Mouse (Mus musculus): ENCODE results near the gene Ccdc124.
"Not testable (repeated sequence)": the region's sequence is repeated elsewhere in the genome, so short reads cannot be mapped to it uniquely, and the experiment has no call there.

The Ccdc124 gene

DNA sequence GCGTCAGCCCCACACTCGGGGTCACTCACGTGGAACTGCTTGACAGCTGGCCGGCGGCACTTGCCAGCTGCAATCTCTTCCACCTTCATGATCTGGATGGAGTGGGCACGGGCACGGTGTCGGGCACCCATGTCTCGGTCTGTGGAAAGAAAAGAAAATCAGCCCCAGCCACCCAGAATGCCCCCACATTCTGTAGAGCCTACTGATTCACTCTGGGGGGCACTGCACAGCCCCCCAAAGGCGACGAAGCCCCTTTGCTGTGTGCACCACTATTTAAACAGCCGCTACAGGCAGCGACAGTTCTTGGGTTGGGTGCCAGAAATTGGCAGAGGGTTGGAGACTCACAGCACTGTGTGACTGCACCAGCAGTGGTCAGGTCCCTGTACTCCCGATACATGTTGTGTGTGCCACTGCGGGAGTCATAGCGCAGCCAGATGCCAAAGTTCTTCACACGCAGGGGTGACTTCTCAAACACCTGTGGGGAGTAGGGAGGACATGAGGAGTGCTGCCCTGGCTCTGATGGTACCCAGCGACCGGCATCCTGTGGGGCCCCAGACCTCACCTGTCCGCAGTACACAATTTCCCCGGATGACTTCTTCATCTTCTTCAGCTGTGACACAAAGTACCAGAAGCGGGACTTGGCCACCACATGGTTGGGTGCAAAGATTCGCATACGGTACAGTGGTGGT lies 22.0 kb upstream of the Ccdc124 start:
- DNase-seq (ENCODE audit: low spot score in 2 of 2) = not testable (repeated sequence)

DNA sequence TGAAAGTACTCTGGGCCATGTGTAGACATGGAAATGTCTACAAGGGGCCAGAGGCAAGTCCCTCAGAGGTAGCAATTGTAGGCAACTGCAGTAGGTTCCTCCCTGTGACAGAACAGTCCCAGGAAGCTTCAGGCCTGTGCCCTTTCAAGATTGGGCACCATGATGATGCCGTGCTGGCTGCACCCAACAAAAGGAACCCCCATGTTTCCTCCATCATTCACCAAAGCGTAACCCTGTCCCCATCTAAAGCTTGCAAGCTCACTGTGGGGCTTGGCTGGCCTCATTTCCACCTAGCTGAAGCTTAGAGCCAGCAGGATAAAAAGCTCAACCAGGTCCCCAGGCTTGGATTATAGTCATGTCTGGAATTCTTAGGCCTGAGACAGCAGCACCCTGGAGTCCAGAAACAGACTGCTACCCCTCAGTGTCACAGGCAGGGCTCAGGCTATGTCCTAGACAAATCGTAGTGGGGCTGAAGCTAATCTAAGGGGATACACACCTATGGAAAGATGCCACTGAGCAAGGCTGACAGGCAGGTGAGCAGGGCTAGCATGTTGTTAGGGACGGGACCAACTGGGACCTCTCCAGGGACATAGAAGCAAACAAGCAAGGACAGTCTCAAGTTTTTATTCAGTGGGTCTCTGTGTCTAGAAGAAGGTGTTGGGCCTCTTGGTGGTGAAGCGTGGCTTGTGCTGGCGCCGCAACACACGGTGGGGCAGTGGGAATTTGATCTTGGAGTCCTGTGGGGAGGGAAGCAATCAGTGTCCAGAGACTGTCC lies 21.2 kb upstream of the Ccdc124 start:
- no peak for DNase-seq (ENCODE audit: low spot score in 2 of 2)

DNA sequence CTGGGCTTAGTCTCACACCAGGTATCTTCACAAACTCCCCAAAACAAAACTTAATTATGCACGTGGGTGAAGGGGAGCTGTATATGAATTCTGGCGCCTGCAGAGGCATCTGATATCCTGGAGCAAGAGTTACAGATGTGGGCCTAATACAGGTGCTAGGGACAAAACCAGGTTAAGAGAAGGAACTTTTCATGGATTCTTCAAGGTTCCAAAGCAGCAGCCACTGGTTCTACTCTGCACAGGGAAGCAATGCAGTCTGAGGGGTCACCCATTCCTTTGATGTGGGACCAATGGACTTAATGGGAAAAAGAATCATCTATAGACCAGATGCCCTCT lies 20.6 kb upstream of the Ccdc124 start:
- no peak for DNase-seq (ENCODE audit: low spot score in 2 of 2)

DNA sequence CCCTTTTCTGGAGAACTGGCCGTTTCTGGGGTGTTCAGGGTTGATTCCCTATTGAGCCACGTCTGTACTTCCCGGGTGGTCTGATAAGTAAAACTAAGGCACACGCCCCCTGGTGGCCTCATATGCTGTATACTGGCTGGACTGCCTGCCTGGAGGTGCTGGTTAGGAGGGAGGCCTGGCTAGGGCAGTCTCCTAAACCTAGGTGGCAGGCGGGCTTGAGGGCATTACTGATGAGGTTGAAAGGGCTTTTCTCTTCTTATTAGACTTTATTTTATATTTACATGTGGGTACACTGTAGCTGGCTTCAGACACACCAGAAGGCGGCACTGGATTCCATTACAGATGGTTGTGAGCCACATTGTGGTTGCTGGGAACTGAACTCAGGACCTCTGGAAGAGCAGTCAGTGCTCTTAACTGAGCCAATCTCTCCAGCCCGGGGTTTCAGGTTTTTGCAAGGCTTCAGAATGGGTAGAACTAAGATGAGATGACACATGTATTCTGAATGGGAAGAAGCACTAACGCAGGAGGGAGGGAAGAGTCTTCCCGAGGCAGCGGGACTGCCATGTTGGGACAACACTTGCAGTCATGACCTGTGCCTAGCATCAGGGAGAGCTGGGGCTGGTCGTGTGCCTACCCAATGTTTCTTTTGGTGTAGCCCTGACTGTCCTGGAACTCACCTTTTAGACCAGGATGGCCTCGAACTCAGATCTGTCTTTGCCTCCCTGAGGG lies 20.1 kb upstream of the Ccdc124 start:
- no peak for DNase-seq (ENCODE audit: low spot score in 2 of 2)

DNA sequence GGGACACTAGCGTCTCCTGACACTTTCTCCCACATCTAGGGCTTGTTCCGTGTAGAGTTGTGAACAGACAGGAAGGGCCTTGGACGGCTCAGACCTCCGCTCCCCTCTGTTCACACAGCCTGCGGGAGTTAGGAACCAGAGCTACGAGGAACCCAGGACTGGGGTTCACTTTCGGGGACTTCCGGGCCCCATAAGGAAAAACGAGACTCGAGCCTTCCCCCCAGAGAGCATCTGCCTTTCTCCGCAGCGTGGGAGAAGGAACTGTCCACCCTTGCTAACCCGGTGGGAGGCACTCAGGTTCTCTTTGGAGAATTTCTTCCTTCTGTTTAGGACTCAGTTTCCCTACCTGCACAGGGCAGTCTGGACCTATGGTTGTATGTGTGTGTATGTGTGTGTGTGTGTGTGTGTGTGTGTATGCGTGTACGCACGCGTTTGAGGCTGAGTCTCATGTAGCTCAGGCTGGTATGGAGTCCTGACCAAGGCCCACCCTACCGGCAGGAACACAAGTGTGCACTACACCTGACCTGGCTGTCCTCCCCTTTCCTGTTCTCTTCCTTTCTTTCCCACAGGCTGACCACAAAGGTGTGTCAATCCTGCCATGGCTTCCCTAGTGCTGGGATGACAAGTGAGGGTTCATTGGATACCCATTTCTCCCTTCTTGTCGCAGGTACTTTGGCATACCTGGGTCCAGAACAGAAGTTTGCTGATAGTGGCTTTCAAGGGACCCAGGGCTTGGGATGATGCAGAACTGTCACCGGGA lies 19.3 kb upstream of the Ccdc124 start:
- no peak for DNase-seq (ENCODE audit: low spot score in 2 of 2)

DNA sequence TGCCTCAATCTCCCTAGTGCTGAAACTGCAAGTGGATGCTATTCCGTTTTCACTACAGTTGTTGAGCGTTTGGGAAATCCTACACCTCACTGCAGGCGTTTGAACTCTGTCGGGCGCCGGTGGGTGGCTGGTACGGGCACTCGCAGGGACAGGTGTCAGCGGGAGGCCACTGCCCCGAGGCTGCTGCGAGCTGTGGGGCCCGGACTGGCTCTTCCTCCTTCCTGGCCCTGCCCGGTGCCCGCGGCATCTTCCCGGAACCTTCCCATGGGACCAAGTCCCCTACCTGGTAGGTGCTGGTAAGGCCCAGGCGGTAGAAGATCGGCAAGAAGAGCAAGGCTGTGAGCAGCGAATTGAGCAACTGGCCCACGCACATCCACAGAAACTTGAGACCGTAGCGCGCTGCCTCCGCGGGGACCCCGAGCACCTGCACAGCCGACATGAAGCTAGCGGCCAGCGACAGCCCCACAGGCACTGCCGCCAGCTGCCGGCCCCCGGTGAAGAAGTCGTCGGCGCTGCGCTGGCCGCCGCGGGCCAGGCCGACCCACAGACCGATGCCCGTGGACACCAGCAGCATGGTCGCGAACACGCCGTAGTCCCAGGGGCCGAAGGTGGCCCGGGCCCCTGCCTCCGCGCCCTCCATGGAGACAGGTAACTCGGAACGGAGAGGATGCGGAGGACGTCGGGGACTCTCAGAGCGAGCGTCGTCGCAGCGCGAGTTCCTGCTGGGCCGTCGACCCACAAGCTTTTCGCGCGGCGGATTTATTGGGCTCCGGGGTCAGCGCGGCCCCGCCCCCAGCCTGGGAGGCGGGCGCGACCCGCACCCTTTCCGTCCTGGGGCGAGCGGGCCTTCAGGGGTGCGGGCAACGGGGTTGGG lies 18.5 kb upstream of the Ccdc124 start, which contains the start of gene Slc5a5:
Slc5a5 (minus strand) TSS at position 736 of the 874 bp plus-strand sequence.
- no peak for DNase-seq (ENCODE audit: low spot score in 2 of 2)

DNA sequence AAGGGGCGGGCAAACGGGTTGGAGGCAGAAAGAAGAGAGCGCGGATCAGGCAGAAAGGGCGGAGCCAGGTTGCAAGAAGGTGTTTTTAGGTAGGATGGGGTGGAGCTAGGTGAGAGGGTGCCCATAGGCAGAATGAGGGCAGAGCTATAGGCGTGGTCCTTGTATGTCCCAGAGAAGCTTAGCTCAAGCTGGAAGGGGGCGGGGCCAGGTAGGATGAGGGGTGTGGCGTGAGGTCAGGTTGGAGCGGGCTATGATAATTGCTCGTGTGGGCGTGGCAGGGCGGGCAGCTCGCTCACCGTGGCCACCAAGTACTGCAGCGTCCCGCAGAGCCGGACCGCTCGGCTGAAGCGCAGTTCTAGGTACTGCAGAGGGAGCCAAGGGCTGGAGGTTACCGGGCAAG lies 17.6 kb upstream of the Ccdc124 start:
- DNase-seq (ENCODE audit: low spot score in 2 of 2) = peak; percentile 56 to 59

DNA sequence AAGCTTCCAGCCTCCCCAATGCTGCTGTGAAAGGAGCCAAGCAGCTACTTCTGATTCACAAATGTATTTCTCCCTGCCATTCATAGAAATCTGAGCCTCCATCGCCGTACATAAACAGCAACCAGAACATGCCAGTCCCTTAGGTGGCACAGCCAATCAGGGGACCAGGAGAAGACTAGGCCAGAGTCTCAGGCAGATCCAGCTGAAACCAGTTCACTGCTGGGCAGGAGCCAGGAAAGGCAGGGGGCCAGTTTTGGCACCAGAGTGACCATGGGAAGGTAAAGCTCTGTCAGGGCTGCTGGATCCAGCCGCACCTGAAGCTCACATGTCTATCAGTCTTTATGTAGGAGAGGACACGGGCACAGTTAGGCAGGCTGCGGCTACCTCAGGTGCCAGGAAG lies 16.9 kb upstream of the Ccdc124 start:
- DNase-seq (ENCODE audit: low spot score in 2 of 2) = no peak

DNA sequence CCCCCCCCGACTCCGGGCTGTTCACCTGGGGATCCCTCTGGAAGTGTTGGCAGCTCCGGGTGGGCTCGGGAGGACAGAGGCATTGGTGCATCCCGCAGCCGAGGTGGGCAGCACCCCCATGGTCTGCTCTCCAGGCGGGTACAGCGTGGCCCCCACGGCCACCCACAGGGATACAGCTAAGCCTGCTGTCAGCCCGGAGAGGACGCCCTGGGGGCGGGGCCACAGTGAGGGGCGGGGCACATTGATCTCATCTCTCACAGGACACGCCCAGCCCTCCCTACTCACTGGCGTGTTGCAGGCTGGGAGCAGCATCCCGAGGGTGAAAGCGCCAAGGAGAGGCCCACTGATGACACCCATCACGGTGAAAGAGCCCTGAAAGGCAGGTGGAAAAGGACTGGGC lies 13.9 kb upstream of the Ccdc124 start:
- DNase-seq (ENCODE audit: low spot score in 2 of 2) = no peak

DNA sequence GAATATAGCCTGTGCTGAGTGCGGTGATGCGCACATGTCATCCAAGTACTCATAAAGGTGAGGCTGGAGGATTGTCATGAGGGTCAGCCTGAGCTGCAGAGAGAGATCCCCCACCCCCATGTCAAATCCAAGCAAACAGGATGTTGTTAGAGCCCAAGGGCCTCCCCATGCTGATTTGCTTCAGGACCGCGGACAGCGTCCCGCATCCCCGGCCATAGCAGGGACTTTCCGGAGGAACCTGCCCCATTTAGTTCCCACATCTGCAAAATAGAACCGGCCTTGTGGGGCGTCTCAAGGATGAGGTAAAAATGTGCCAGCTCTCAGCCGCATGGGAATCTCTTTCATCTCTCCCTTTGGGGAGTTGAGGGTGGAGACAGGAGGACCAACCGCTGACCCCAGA lies 11.9 kb upstream of the Ccdc124 start:
- DNase-seq (ENCODE audit: low spot score in 2 of 2) = no peak

DNA sequence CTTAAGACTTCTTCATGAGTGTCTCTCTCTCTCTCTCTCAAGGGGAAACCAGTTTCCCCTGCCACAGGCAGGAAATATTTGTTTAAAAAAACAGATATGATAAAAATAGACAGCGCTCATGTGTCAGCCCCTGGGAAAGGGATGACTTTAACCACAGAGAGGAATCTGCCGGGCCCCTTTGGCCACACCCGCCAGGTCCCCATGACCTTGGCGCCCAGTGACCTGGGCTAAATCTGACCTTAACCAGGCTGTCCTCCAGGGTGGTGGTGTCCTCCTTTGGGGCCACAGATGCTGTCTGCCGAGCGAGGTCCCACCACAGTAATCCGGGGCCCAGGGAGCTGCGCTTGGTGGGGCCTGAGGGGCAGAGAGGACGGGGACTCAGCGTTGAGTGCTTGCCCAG lies 10.9 kb upstream of the Ccdc124 start:
- no peak for DNase-seq (ENCODE audit: low spot score in 2 of 2)

DNA sequence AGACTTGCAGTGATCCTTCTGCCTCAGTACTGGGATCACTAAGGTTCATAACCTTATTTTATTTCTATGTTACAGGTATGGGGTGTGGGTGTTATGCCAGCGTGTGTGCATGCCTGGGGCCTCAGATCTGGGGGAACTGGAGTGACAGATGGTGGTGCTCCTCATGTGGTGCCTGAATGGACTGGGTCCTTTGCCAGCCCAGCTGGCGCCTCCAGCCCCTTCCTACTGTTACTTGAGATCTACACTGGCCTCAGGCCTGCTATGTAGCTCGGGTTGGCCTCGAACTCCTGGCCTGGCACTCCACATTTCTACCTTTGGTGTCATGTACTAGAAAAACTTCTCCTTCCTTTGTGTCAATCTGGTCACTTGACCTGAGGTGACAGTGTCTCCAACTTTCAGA lies 10.5 kb upstream of the Ccdc124 start:
- DNase-seq (ENCODE audit: low spot score in 2 of 2) = no peak

DNA sequence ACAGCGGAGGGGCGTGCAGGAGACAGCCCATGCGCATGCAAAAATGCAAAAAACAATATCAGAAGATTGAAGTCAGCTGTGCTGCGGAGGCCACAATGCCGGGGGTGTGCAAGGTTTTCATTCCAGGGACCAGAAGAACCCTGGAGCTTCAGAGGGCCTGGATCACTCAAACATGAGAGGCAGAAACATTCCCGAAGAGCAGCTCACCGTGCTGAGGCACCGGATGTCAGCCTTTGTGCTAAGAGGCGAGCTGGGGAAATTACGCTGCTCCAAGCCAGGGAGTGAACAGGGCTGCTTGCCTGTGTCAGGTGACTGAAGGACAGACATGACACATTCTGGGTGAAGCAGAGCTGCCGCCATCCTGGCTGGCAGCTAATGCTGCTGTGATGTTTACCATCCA lies 6.8 kb upstream of the Ccdc124 start:
- no peak for DNase-seq (ENCODE audit: low spot score in 2 of 2)

DNA sequence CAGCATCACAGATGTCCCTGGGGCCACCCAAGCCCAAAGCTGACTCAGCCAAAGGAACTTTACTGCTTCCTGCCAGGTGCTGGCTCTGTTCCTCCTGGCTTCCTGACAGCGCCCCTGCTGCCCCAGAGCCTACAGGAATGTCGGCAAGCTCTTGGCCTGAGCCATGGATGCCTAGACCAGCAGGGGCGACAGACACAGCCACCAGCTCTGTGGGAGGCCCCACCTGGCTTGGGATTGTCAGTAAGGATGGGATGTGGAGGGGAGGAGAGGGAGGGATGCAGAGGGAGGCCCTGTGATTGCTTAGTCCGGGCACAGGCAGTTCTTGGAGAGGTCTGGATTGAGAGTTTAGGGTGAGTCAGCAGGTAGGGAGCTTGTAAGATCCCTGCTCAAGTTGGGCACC lies 6.4 kb upstream of the Ccdc124 start:
- DNase-seq (ENCODE audit: low spot score in 2 of 2) = no peak

DNA sequence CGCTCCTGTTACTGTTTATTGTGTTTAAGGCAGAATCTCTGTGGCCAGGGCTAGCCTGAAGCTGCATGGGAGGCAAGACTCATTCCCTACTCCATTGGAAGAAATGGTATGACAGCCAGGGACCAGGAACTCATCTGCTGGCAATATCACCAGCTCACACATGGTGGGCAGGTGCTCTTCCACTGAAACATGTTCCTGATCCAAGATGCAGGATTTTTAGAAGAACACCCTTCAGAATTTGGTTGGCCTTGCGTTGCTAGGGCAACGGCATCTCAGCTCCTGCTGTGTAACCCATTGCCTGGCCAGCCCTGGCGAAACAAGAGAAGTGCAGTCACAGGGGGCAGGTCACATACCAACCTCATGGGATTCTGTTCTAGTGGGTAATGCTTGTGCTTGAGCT lies 5.8 kb upstream of the Ccdc124 start:
- no peak for DNase-seq (ENCODE audit: low spot score in 2 of 2)

DNA sequence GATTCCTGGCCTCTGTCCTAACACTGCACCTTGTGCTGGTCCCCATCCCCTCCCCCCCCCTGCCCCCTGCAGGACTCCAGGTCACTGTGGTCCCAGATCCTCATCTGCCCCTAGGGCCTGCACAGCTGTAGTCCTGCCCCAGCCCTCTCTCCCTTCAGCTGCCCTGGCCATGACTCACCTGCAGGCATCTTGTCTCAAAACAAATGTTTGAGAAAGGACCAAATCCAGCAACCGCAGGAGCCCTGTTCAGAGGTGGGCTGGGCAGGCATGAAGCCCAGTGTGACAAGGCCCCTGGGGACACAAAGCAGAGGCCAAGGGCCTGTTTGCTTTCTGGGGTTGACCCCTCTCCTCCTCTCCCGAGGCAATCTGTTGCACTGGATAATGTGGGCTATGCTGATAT lies 4.4 kb upstream of the Ccdc124 start:
- DNase-seq (ENCODE audit: low spot score in 2 of 2) = no peak

DNA sequence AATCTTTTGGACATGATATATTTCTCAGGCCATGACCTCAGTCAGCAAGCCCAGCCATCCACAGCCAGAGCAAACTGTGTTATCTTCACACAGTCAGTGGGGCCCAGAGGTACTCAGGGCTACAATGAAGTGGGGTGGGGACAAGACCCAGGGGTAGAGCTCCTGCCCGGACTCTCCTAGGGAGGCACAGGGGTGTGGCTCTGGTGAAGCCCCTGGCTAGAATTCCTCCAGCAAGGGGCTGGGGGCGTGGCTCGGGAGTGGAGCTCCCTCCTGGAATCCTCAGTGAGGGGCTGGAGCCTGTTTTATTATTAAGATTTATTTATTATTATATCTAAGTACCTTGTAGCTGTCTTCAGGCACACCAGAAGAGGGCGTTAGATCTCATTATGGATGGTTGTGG lies 2.6 kb upstream of the Ccdc124 start:
- DNase-seq (ENCODE audit: low spot score in 2 of 2) = no peak

DNA sequence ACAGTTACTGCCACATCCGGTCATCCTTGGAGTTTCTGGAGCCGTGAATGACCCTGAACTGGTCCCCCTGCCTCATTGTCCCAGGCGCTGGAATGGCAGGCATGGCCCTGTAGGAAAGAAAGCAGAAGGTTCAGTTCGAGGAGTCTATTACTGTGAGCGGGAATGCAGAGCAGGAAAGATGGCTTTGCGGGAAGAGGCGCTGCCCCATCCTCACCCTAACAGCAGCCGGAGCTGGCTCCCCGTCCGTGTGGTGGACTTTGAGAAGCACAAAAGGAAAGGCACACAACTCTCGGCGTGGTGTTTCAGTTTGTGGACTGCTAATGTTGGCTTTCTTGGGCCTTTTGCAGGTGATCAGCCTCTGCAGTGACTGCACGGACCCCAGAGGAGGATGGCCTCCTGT lies 706 bp upstream of the Ccdc124 start:
- no peak for DNase-seq (ENCODE audit: low spot score in 2 of 2)

DNA sequence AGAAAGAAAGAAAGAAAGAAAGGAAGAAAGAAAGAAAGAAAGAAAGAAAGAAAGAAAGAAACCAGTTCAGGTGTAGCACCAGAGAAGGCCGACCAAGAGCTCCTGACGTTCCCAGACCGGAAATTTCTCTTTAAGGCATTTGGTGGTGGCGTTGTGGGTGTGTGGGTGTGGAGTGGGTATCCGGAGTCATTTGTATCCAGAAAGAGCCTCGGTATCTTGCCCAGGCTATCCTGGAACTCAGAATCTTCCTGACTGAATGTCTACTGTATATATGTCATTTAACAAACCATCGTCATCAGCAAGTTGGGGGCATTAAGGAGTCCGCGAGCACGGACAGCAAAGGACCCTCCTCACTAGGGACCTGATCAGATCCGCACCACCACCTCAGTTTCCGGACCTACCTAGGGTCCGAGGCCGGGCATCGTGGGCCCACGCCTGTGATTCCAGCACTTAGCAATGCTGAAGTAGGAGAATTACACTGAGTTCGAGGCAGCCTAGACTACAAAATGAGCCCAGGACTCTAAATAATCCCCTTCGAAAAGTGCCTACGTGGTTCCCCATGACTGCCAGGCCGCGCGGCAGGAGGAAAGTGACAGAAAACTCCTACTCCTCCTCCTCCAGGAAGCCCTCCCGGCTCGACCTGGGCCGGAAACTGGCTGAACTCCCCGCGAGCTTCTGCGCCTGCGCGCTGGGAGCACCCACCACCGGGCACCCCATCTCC lies 932 bp downstream of the Ccdc124 start:
- DNase-seq (ENCODE audit: low spot score in 2 of 2) = no peak

DNA sequence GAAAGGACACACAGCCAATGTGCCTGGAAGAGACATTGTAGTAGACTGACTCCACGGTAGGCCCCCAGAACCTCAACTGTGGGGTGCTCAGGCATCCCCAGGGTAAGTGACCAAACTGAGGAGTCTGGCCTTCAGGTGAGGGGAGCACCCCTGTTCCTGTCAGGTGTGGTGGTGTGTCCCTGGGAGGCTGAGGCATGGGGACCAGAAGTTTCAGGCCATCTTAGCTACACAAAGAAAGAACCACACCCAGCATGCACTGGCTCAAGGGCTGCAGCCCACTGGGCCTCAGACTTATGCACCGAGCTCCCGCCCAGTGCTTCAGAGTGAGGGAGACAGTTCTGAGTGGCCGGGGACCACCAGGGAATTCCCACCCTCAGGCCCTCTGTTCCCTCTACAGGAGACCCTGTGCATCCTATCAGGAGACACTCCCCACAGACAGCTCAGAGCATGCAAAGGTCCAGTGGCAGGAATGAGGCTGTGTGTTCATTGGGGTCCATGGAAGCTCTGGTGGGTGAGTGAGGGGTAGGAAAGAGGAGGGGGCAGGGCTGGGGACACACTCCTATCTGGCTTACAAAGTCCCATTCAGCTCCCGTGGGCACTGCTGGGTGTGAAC lies 2.4 kb downstream of the Ccdc124 start:
- no peak for DNase-seq (ENCODE audit: low spot score in 2 of 2)

Data from urinary bladder, adult 18-20 months (tissue).